Mouse (Mus musculus): ENCODE results near the gene Ttc38.

DNA sequence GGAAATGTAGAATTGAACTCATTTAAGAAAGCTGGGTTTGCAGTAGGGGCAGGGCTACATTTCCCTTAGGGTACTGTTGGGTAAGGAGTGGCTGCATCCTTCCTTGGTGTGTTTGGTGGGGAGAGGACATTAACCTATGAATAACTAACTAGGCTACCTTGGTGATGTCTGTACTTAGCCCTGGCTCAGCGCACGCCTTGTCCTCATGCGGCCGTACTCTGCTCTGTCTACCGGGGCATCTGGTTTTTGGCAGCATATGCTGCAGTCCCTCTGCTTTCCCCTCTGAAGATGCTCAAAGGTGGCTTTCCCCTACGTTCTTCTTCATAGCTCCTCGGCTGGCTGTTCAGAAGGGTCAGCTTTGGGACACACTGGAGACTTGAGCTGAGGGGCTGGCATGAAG lies 45.2 kb downstream of the Ttc38 start:
- TF ChIP-seq CTCF (IDR thresholded peaks at IDR 0.05; ENCODE audit: low read depth, low read length) (no peak), POLR2A (IDR thresholded peaks at IDR 0.05; ENCODE audit: borderline replicate concordance, low read depth, low read length) (no peak)
